Mouse (Mus musculus): ENCODE data around the gene Cntn5.

Cntn5 gene

GRCm38 (mm10) chr9:10230973-10231372 lies 673.6 kb downstream of the Cntn5 start:
- no peak for DNase-seq (ENCODE audit: low spot score)

- DNase-seq (ENCODE audit: low spot score), result no peak
Measured at GRCm38 (mm10) chr9:10229716-10230115, 674.9 kb downstream of the Cntn5 start.

- no peak for DNase-seq (ENCODE audit: low spot score)
Measured at GRCm38 (mm10) chr9:10226013-10226412, 678.6 kb downstream of the Cntn5 start.

GRCm38 (mm10) chr9:10186063-10186462 lies 718.5 kb downstream of the Cntn5 start:
- no peak for DNase-seq (ENCODE audit: low spot score)

- DNase-seq (ENCODE audit: low spot score), result no peak
Measured at GRCm38 (mm10) chr9:10170526-10170925, 734.0 kb downstream of the Cntn5 start.

GRCm38 (mm10) chr9:10121350-10122057 lies 783.1 kb downstream of the Cntn5 start:
- no peak for DNase-seq (ENCODE audit: low spot score)

GRCm38 (mm10) chr9:10116581-10116980 lies 788.0 kb downstream of the Cntn5 start:
- DNase-seq (ENCODE audit: low spot score), result no peak

- DNase-seq (ENCODE audit: low spot score), result no peak
Measured at GRCm38 (mm10) chr9:10109156-10109555, 795.4 kb downstream of the Cntn5 start.

GRCm38 (mm10) chr9:10107861-10108260 lies 796.7 kb downstream of the Cntn5 start:
- no peak for DNase-seq (ENCODE audit: low spot score)

- no peak for DNase-seq (ENCODE audit: low spot score)
Measured at GRCm38 (mm10) chr9:10101812-10102440, 802.6 kb downstream of the Cntn5 start.

GRCm38 (mm10) chr9:10076282-10076681 lies 828.3 kb downstream of the Cntn5 start:
- no peak for DNase-seq (ENCODE audit: low spot score)

- no peak for DNase-seq (ENCODE audit: low spot score)
Measured at GRCm38 (mm10) chr9:10073401-10073800, 831.2 kb downstream of the Cntn5 start.

GRCm38 (mm10) chr9:10072860-10073259 lies 831.7 kb downstream of the Cntn5 start:
- no peak for DNase-seq (ENCODE audit: low spot score)

GRCm38 (mm10) chr9:10071271-10071670 lies 833.3 kb downstream of the Cntn5 start:
- no peak for DNase-seq (ENCODE audit: low spot score)

- no peak for DNase-seq (ENCODE audit: low spot score)
Measured at GRCm38 (mm10) chr9:10044969-10045789, 859.4 kb downstream of the Cntn5 start.

GRCm38 (mm10) chr9:10043001-10043400 lies 861.6 kb downstream of the Cntn5 start:
- DNase-seq (ENCODE audit: low spot score), result no peak

- no peak for DNase-seq (ENCODE audit: low spot score)
Measured at GRCm38 (mm10) chr9:10015129-10015528, 889.4 kb downstream of the Cntn5 start.

GRCm38 (mm10) chr9:9984028-9984427 lies 920.5 kb downstream of the Cntn5 start:
- no peak for DNase-seq (ENCODE audit: low spot score)

GRCm38 (mm10) chr9:9983220-9983619 lies 921.4 kb downstream of the Cntn5 start:
- no peak for DNase-seq (ENCODE audit: low spot score)

- no peak for DNase-seq (ENCODE audit: low spot score)
Measured at GRCm38 (mm10) chr9:9965370-9965769, 939.2 kb downstream of the Cntn5 start.

- DNase-seq (ENCODE audit: low spot score), result no peak
Measured at GRCm38 (mm10) chr9:9960610-9961172, 943.9 kb downstream of the Cntn5 start.

GRCm38 (mm10) chr9:9949346-9949745 lies 955.2 kb downstream of the Cntn5 start:
- no peak for DNase-seq (ENCODE audit: low spot score)

GRCm38 (mm10) chr9:9944872-9945271 lies 959.7 kb downstream of the Cntn5 start:
- DNase-seq (ENCODE audit: low spot score), result no peak

Measured in yolk sac, embryonic 10.5 days (tissue).